Mouse (Mus musculus): Measurements from ENCODE around the gene Sema5a. TPM values are rescaled to one million over a fixed set of nuclear protein-coding genes. Genes with fewer than 3 reads are reported as not detected.

Gene Sema5a
- total RNA-seq, 4 experiments from 2014 or later: 4.2 to 8.8 (median 5.5) TPM

DNA sequence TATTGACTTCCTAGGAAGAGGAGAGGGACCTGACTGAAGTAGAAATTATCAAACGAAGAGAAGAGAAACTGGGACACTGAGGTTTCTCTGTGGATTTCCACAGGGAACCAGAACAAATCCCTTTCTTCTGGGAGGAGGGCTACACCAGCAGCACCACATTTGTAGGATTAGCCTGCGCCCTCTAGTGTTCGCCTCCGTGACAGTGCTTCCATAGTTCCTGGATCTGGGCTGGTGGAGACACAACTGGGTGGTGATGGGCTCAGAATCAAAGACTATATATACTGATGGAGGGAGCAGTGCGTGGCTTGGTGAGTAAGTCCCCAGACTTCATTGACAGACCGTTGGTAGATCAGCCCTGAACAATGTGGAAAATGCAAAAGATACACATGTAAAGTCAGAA is 193.0 kb downstream of the Sema5a start:
- DNase-seq (ENCODE audit: low spot score): peak; percentile 63

DNA sequence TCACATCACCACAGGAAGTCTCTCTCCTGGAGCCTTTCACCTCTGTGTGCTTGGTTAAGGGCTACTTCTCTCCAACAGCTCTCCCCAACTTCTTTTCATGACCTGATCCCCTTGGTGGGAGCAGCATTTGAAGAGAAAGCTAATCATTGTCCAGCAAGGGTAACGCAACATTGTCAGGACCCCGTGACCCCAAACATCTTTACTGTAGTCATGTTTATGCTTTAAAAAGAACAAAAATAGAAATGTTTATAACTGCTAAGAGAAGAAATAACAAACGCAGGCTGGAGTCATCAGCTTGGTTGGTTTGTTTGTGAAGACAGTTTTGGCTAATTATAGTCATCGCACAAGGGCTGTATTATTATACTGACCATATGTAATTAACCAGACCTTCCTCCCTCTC is 198.1 kb downstream of the Sema5a start:
- no peak for DNase-seq (ENCODE audit: low spot score)

DNA sequence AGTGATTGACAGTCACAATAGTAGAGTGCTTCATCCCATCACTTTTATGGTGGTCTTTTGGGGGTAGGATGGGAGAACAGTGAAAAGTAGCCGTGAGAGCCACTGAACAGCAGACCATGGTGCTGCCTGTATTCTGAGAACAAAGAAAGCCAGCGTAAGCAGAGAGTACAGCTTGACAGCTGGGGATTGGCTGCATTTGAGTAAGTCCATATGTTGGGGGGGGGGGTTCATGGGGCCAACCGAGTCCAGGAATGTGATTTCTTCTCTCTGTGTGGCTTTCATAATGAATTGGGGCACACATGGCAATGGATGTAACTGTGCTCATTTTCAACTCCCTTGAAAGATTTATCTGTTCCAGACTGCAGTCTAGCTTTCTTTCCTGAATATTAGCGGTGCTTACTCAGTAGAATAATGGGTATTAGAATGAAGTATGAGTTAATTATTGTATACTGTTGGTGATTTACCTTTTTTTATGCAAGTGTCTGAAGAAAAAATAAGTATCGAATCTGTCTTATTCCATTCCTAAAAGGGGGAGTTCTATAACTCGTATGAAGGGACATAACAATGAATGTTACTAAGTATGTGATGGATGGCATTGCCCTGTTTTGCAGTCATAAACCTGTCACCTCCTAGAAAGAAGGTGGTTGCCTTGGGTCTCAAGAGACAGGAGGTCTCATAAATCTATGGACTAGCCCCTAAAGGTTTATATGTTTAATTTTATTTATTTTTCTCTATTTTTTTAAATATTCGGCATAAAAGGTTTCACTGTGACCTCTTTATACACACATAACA is 203.1 kb downstream of the Sema5a start:
- no peak for DNase-seq (ENCODE audit: low spot score)

DNA sequence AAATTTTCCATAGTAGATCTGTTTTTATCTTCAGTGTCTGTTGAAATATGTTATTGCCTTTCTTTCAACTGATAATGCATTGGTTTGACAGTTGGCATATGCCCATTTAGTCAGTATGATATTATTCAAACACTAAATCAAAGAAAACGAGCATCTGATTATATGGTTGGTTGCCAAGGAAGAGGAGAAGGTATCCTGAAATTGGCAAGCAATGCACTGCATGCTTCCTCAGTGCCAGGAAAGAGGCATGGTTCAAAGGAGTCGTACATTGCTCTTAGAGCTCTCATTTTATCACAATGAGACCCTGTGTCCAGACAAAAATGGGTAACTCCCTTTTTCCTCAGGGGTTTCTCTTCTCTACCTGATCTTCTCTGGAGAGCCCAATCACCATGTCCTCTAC is 214.4 kb downstream of the Sema5a start:
- DNase-seq (ENCODE audit: low spot score): no peak

DNA sequence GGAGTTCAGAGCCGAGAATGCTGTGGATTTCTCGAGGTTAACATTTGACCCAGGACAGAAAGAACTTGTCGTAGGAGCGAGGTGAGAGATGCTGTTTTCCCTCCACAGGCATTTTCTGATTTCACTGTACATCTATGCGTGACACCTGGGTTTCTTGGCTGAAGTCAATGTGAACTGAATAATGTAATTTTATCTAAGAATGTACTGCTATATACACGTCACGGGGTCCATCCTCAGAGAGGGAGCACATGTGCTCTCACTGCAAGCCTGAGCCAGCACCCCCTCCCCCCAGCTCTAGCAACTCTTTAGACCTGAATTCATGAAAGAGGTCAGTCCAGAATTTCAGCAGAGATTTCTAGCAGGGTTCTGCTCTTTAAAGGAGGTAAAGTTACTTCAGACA is 215.6 kb downstream of the Sema5a start:
- DNase-seq (ENCODE audit: low spot score): no peak

DNA sequence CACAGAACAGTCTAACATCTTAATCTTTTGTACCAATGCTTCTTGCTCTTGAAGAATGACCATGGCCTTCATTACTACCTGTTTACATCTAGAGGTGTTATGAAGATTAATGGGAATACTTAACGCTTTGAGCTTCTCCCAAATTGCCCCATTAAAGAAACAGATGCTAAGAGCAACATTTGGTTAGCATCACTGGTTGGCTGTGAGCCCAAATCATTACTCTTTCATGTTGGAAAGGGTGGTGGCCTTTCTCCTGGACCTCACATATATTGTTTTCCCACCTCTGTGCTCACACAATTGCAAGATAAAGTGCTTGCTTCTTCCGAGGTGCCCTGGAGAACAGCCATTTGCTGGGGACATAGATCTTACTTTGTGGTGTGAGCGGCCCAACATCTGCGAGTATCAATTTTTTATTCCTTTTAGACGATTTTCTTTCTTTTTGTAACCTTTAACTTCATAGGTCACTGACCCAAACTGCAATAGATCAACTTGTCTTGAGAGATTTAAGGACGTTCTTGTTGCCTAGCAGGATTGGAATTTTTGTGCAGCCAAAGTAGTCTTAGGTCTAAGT is 227.0 kb downstream of the Sema5a start:
- DNase-seq (ENCODE audit: low spot score): no peak

DNA sequence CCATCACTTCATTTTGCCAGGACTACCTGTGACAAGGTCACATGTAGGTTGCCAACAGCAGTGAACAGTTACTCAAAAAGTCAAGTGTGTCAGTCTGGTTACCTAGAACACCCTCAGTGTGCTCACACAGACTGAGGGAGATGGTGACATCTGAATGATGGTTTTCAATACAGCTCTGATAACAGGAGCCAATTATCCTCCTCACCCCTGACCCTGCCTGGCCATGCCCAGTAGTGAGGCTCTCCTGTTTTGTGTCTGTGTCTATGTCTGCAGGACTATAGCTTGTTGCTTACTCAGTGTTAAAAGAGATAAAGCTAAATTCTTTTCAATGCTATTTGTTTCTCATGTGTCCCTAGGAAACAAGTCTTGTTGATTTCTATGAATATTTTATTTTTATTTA is 236.1 kb downstream of the Sema5a start:
- DNase-seq (ENCODE audit: low spot score): no peak

DNA sequence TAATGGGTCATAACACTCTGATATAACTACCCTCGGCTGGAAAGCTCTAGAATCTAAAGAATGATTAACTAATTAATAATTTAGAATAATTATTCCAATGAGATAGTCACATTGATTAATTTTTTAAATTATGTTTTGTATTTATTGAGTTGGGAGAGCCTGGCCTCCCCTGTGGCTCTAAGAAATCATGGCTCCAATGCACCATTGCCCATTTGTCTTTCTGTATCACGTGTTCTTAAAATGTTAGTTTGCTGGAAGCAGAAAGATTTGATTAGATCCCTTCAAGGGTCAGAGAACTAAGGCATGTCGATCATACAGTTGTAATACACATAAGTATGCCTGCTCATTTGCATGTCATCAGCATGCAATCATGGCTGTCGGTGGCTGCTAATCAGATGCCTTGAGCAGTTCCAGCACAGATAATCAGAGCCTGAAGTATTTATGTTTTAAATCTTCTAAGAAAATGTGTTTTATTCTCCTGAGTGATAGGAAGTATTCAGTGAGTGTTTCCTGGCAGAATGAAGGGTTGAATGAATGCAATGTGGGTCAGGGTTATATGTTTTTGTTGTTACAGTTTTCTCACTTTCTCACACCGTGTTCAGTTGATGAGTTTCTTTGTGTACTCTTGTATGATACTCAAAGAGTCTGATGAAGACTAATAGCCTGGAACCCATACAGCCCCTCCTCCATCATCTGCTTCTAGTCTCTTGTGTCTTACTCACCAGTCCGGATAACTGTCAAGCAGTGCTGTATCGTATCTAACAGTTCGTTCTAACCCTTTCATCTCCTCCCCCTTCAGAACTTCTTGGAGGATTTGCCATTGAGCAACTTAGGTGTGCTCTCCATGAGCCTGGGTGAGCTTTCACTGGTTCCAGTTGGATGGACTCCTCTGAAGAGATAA is 240.7 kb downstream of the Sema5a start:
- no peak for DNase-seq (ENCODE audit: low spot score)

DNA sequence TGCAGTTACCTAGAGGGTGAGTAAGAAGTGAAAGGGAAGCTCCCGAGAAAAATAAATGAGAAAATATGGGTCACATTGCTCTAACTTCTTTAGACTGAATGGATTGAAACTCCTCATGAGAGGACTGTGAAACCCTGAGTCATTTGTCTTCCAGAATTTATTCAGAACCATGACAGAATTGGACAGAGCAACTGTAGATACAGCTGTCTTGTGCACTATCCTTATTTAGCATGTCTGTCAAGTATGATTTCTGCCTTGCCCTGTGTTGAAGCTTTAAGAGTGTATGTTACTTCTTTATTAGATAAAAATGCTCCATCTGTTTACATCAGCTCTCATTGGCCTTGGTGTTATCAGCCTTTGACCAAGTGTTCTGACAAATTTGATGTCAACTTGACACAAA is 243.4 kb downstream of the Sema5a start:
- DNase-seq (ENCODE audit: low spot score): no peak

DNA sequence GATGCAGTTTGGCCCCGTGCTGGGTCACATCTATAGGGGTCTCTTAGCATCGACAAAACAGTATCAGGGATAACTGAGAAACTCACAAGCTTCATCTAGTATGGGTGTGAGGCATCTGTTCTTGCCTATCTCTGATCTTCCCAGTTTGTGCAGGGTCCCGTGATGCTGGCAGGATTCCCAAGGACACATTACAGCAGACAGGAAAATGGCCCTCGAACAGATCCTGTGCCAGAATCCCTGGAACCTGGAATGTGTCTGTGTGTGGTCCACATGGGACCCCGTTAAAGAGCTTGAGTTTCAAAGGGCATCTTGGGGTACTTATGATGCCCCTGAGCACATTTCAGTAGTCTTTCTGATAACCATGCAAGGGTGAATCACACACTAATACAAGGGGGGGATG is 249.6 kb downstream of the Sema5a start:
- no peak for DNase-seq (ENCODE audit: low spot score)

DNA sequence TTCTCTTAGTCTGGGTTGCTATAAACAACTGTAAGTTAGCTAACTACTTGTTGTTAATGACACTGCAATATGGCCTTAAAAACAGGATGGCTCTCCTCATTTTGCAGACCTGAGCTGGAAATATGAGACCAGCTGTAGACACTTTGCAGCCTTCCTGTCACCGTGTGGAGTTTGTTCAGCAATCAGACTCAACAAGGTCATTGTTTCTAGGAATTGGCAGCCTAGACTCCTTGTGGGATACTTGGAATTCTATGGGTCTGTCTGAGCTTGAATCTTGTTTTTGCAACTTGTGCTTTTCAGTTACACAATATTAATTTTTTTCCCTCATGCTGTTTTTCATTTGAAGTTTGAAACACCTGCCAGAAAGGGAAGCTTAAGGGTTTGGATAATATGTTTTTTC is 250.3 kb downstream of the Sema5a start:
- DNase-seq (ENCODE audit: low spot score): no peak

DNA sequence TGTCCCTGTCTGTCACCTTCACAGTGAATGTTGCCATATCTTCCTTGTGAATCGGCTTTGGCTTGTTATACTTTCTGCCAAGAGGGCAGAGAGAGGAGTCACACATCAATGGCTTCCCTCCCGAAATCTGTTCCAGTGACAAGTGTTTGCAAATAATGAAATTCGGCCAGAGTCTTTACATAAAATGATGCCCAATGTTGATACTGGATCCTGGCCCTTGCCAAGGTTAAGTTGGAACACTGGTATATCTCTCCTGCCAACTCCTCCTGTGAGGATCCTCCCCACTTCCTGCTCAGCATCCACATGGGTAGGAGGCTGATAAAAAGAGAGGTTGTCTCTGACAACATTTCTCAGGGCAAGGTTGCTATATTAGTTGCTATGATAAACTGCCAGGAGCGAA is 252.3 kb downstream of the Sema5a start:
- DNase-seq (ENCODE audit: low spot score): no peak

DNA sequence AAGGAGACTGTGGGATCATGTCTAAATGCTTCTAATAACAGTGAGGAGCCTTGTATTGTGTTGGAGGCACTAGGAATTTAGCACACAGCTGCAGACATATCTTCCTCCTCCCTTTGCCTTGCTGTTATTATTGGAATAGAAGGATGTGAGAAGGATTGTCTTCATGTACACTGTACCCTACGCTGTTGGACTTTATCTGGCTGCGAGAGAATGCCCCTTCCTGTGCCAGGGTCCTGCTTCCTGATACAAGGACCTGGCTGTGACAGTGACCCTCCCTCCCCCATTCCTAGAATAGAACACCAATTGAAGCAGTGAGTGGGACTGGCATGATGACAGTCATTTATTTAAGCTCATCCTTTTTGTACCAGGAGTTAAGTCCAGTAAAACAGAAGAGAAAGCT is 261.3 kb downstream of the Sema5a start:
- peak; percentile 16 for DNase-seq (ENCODE audit: low spot score)

DNA sequence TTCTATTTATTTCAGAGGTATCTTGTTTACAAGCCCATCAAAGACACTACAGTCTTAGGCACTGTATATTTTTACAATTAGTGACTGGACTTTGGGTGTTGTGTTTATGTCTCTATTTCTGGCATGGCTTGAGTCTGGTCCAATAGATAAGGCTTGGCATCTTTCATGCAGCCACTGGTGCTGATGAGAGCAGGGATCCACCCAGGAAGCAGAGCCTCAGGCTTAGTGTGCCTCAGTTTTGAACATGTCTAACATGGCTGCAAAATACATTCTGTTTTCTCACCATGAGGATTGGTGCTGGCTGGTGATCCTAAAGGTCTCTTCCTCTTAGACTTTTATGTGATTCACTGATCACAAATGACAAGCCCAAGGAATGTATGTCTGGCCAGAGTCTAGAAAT is 263.7 kb downstream of the Sema5a start:
- DNase-seq (ENCODE audit: low spot score): no peak

DNA sequence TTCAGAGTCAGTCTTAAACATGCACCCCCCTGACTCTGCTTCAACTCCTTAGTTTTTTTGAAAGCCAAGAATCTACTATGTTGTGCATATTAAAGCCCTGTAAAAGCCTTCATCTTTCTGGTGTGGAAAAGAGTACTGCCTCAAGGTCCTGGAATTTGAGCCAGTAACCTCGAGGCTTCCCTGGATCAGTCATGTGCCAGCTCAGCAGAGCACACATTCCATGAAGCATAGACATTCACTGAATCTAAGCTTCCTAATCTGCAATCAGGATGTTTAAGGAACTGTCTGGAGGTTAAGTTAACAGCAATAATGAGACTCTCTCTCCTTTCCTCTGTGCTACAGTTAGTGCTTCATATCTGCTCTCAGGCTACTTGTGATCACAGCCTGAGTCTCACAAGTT is 270.3 kb downstream of the Sema5a start:
- no peak for DNase-seq (ENCODE audit: low spot score)

DNA sequence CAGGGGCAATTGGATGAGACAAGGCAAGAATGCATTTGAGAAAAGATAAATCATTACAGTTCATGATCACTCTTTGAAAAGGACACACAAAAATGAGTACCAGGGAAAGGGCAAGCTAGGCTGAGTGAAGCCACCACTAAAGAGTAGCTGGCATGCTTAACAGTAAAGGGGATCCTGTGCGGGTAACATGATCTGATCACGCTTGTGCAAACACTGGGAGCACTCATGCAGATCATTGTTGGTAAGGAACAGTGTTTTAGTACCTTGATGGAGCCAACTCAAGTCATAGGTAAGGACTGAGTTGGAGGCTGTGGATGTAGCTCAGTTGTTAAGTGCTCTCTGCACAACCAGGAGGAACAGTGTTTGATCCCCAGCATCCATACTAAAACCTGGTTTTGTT is 273.3 kb downstream of the Sema5a start:
- no peak for DNase-seq (ENCODE audit: low spot score)

DNA sequence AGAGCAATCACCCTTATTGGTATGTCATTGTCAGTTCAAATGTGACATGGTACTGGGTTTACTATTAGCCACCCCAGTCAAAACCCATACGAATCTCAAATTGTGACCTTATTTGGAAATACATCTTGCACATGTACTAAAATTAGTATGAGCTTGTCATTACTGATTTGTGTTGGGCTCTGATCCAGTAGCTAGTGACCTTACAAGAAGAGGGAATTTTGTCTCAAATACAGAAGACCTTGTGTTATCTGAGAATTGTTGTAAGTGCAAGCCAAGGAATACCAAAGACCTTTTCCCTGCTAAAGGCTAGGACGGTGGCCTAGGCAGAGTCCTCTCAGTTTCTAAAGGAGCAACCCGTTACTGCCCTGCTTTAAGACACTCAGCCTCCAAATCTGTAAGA is 287.9 kb downstream of the Sema5a start:
- DNase-seq (ENCODE audit: low spot score): peak; percentile 13

DNA sequence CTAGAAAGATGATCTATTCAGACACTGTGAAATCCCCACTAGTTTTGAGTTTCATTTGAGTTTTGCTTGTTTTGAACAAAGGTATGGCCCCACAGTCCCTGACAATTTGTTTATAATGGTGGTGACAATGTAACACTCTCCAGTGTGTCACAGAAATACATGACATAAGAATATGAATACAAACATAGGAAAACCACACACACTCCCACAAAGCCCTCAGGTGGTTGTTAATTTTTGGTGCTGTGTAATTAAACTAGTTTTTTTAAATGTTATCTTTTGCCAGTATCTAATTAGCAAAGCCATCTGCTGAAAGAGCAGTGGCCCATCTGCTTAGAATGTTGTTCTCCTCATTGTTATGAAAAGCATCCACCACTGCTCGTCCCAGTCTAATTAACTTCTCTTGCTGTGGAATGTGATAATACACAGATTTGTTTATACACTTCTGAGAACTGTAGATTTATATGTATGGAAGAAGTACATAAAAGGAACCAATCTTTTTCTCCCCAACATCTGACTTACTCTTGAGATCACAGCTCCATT is 289.0 kb downstream of the Sema5a start:
- DNase-seq (ENCODE audit: low spot score): no peak

DNA sequence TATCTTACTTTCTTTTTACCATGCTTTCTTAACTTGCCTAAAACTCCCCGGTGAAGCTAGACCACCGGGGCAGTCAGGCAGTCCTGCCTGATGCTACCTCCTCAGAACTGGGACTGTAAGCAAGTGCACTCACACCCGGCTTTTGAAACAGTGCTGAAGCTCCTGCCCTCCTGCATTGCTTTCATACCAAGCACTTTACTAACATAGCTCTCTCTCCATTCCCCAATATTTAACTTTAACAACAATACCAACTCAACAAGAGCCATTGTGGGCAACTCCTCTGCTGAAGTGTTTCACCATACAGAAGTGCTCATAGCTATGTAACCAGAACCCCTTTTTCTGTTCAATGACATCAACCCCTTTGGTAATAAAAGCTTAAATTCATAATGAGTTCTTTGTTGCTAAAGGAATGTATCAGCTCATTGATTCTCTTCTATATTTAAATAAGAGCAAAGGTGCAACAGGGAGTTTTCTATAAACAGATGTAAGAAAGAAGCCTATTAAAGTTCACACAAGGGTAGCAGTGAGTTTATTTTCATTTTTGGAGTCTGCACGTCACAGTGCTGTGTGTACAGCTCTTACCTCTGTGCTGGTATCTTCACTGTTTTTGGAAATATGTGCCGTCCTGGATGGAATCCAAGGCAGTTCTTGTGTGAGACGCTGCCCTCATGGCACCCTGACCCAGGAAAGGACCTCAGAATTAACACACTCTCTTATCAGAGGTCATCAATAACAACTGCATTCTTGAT is 292.3 kb downstream of the Sema5a start:
- no peak for DNase-seq (ENCODE audit: low spot score)

DNA sequence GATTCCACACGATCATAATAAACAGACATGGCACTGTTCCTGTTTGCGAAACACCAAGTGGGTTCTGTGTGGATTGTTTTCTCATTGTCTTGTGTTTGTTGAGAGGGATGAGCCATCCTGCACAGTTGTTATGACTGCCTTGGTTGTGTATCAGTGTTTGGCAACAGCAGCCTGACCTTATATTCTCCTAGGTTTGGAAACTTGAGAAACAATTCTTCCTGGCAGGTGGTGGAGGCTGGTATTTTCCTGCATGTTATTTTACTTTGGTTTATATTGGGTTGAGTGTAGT is 292.8 kb downstream of the Sema5a start:
- DNase-seq (ENCODE audit: low spot score): no peak

DNA sequence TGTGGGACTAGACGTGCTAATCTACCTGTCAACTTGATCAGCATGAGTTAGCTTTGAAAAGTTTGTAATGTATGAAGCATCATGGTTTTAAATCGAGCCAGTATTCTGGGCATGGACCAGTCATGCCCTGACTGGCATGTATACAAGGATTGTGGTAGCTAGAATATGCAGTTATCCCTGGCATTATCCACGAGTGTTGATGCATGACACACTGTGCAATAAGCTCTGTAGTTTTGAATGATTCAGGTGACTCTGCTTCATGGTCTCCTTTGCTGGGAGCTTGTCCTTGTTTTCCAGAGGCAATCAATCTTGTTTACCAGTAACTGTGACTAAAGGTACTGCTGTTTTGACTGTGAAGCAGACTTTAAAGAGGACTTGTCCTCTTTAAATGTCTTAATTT is 293.5 kb downstream of the Sema5a start:
- no peak for DNase-seq (ENCODE audit: low spot score)

DNA sequence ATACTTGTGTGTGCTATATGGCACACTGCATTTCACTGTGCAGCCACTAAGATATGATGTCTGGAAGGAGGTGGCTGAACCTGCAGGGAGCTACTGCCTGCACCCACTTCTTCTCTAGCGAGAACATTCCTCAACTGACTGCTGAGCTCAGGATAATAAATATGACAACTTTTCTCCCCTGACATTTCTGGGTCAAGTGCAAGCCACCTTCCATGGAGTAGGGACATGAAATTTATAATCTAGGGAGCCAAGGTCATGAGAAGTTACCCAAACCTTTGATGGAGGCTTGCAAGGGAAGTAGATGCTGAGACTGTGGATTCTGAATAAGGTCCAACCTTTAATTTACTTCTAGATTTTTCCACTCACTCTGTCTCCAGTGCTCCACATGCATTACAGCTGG is 298.1 kb downstream of the Sema5a start:
- DNase-seq (ENCODE audit: low spot score): no peak
